Mouse (Mus musculus) heart, embryonic 15.5 days (tissue): ENCODE measurements around the gene Zbtb1. TPM values are rescaled to one million over a fixed set of nuclear protein-coding genes. Genes with fewer than 3 reads are reported as not detected.
A peak's percentile ranks its signal among the peaks of the same experiment; 100 is the strongest.
"Not testable (repeated sequence)": the region's sequence is repeated elsewhere in the genome, so short reads cannot be mapped to it uniquely, and the experiment has no call there.

ENCODE experiments used
- ATAC-seq: fragments of 200-750 bp; cut with Nextera tagmentation; replicated peaks from 2 replicates; pipeline ENCODE4 v1.8.0; 2017; ENCODE audit warnings: low read depth, moderate TSS enrichment; ENCODE audit not compliant: insufficient number of reproducible peaks, insufficient read depth, low FRiP score
- H3K27ac ChIP-seq: fragments of 300-500 bp; sonication (generic); 2 replicates; pipeline ENCODE4 v1.5.1; 2015; ENCODE audit warnings: mild to moderate bottlenecking, inconsistent platforms
- H3K27me3 ChIP-seq: fragments of 300-500 bp; sonication (generic); 2 replicates; pipeline ENCODE4 v1.6.1; 2015; ENCODE audit warnings: inconsistent platforms
- H3K36me3 ChIP-seq: fragments of 300-500 bp; sonication (generic); 2 replicates; pipeline ENCODE4 v1.6.1; 2015; ENCODE audit warnings: mild to moderate bottlenecking, inconsistent platforms
- H3K4me1 ChIP-seq: fragments of 300-500 bp; sonication (generic); replicated peaks from 2 replicates; pipeline ENCODE4 v1.6.1; 2015; ENCODE audit warnings: inconsistent platforms
- H3K4me2 ChIP-seq: fragments of 300-500 bp; sonication (generic); 2 replicates; pipeline ENCODE4 v1.6.1; 2015; ENCODE audit warnings: inconsistent platforms, mild to moderate bottlenecking, moderate library complexity
- H3K4me3 ChIP-seq: fragments of 300-500 bp; sonication (generic); 2 replicates; pipeline ENCODE4 v1.5.1; 2015; ENCODE audit warnings: mild to moderate bottlenecking, inconsistent platforms
- H3K9ac ChIP-seq: fragments of 300-500 bp; sonication (generic); 2 replicates; pipeline ENCODE4 v1.6.1; 2015; ENCODE audit warnings: mild to moderate bottlenecking, inconsistent platforms
- H3K9me3 ChIP-seq: fragments of 300-500 bp; sonication (generic); replicated peaks from 2 replicates; pipeline ENCODE4 v1.6.1; 2016; ENCODE audit warnings: inconsistent platforms
- WGBS: fragments of 180-500 bp; shearing (Covaris S2); methylation state at CpG from one replicate; pipeline ENCODE4 v1.1.7; 2015; ENCODE audit warnings: mixed read lengths; 5-methylcytosine and 5-hydroxymethylcytosine counted together
- polyA plus RNA-seq: library from polyadenylated mRNA; unstranded; fragments of >200 nt; fragmentation: Nextera tagmentation; extraction: Ambion mirVana; gene quantifications from 2 replicates; pipeline ENCODE4 v1.2.1, GENCODE M21; 2015

Gene Zbtb1
- polyA plus RNA-seq, 1 experiment from 2014 or later: 5.7 TPM

GRCm38 (mm10) chr12:76435549-76435948 lies 65.5 kb downstream of the Zbtb1 start:
- Histone ChIP-seq H3K4me3 (peak overlapping the region; percentile 45), H3K27ac (no peak overlapping the region), H3K9ac (no peak overlapping the region), H3K36me3 (no peaks in the 10 kb centered on the region), H3K27me3 (peaks cover 9% of the 10 kb centered on the region), H3K4me1 (peaks cover 18% of the 10 kb centered on the region), H3K9me3 (no peaks in the 10 kb centered on the region), H3K4me2 (peak overlapping the region; percentile 64)
- ATAC-seq: no peak
- WGBS: 52% methylated on average over 8 of the region's 8 CpGs

DNA sequence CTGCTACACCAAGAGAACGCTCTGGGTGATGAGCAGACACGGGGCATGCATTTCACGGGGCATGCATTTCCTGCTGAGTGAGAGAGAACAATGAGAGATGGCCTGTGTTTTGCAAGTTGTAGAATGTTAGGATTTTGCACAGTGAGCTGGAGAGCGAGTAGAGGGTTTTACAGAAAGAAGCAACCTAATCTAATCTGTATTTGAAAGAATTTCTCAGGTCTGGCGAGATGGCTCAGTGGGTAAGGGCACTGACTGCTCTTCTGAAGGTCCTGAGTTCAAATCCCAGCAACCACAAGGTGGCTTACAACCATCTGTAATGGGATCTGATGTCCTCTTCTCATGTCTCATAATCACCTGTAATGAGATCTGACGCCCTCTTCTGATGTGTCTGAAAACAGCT lies 73.4 kb downstream of the Zbtb1 start:
- H3K9ac ChIP-seq, H3K36me3 ChIP-seq, H3K9me3 ChIP-seq, H3K27me3 ChIP-seq, ATAC-seq, H3K27ac ChIP-seq, H3K4me3 ChIP-seq, H3K4me2 ChIP-seq: not testable (repeated sequence)
- 71% methylated on average over 6 of the region's 6 CpGs for WGBS
- H3K4me1 ChIP-seq: peaks cover 12% of the 10 kb centered on the region

DNA sequence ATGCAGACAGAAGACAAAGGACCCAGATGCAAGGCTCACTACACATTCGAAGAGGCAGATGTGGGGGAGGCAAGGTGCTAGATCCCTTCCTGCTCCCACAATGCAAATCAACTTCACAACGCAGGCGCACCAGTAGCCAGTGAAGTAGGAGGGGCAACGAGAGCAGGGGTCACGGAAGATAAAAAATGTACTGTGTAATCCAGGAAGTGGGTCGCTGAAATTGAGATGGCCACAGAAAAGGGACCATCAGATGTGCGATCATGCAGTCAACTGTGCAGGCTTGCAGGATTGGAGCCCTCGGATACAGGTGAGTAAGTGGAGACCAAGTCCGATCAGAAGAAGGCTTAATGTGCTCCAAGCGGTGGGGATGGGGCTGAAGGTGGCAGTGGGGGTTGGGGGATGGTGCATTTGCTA lies 74.3 kb downstream of the Zbtb1 start:
- no peaks in the 10 kb centered on the region for H3K36me3 ChIP-seq
- no peak overlapping the region for H3K27ac ChIP-seq
- H3K27me3 ChIP-seq: no peaks in the 10 kb centered on the region
- peak overlapping the region; percentile 32; the same call in 1 of the 2 replicates for H3K4me2 ChIP-seq
- WGBS: 56% methylated on average over 10 of the region's 10 CpGs
- H3K4me1 ChIP-seq: peaks cover 13% of the 10 kb centered on the region
- ATAC-seq: no peak
- H3K4me3 ChIP-seq: peak overlapping the region; percentile 27
- no peaks in the 10 kb centered on the region for H3K9me3 ChIP-seq
- no peak overlapping the region for H3K9ac ChIP-seq

DNA sequence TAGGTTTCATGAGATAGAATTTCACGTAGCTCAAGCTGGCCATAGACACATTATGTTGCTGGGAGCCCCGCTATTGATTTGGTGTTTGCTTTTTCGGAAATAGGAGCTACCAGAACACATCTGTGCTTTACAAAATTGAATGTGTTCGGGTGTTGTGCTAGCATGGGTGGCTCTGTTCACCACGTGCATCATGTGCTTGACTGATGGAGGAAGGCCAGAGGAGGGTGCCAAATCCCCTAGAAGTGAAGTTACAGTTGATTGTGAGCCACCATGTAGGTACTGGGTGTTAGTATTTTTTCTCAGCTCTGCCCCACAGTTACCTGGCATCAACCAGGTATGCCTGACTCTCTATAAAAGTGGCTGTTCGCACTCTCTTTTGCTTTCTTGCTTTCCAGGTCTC lies 74.8 kb downstream of the Zbtb1 start:
- no peak for ATAC-seq

GRCm38 (mm10) chr12:76446201-76446600 lies 76.1 kb downstream of the Zbtb1 start:
- Histone ChIP-seq H3K9ac (no peak overlapping the region), H3K4me3 (no peak overlapping the region), H3K36me3 (no peaks in the 10 kb centered on the region), H3K27ac (no peak overlapping the region), H3K27me3 (no peaks in the 10 kb centered on the region), H3K4me2 (no peak overlapping the region), H3K4me1 (peaks cover 13% of the 10 kb centered on the region), H3K9me3 (no peaks in the 10 kb centered on the region)
- no peak for ATAC-seq
- WGBS: 90% methylated on average over 11 of the region's 11 CpGs

More for the DNA sequence above, 74.8 kb downstream of the Zbtb1 start:
- no peak overlapping the region for H3K9ac ChIP-seq
- no peaks in the 10 kb centered on the region for H3K9me3 ChIP-seq
- 82% methylated on average over 6 of the region's 6 CpGs for WGBS
- peak overlapping the region; percentile 32; the same call in 1 of the 2 replicates for H3K4me2 ChIP-seq
- peak overlapping the region; percentile 27; the same call in 1 of the 2 replicates for H3K4me3 ChIP-seq
- H3K4me1 ChIP-seq: peaks cover 13% of the 10 kb centered on the region
- H3K27me3 ChIP-seq: no peaks in the 10 kb centered on the region
- no peaks in the 10 kb centered on the region for H3K36me3 ChIP-seq
- no peak overlapping the region for H3K27ac ChIP-seq

Other genes starting within 250 kb of the Zbtb1 start
- 0.24 and 0.28 TPM in 2 replicates for gene Esr2, start 193.0 kb upstream of the Zbtb1 start, polyA plus RNA-seq
- not detected in 2 replicates for gene Tex21, start 123.5 kb upstream of the Zbtb1 start, polyA plus RNA-seq
- gene Mthfd1, start 115.0 kb upstream of the Zbtb1 start, polyA plus RNA-seq: 35.1 and 44.4 TPM in 2 replicates
- gene Akap5, start 45.4 kb upstream of the Zbtb1 start, polyA plus RNA-seq: 2.9 and 4.0 TPM in 2 replicates
- gene Zbtb25, start 664 bp upstream of the Zbtb1 start, polyA plus RNA-seq: 10.1 and 12.9 TPM in 2 replicates
- gene Hspa2, start 33.9 kb downstream of the Zbtb1 start, polyA plus RNA-seq: 15.5 and 15.8 TPM in 2 replicates
- 1.8 and 2.2 TPM in 2 replicates for gene Ppp1r36, start 47.3 kb downstream of the Zbtb1 start, polyA plus RNA-seq
- gene Plekhg3, start 160.6 kb downstream of the Zbtb1 start, polyA plus RNA-seq: 7.1 and 11.1 TPM in 2 replicates